Mouse (Mus musculus) monocyte, adult 5-6 weeks (primary cell): Measurements from ENCODE around the gene Cdkal1. TPM values are rescaled to one million over a fixed set of nuclear protein-coding genes. Genes with fewer than 3 reads are reported as not detected.

Experiments used
- ATAC-seq: fragments of 153-309, 156-312 bp; replicated peaks from 2 replicates; pipeline ENCODE4 v1.8.0; 2017; ENCODE audit warnings: mild to moderate bottlenecking; ENCODE audit not compliant: low TSS enrichment, insufficient number of reproducible peaks, severe bottlenecking, poor library complexity, low FRiP score
- total RNA-seq: library from RNA; stranded (forward); fragments of 200-1000, 200-491, 200-594 nt; gene quantifications from 3 replicates; pipeline ENCODE4 v1.2.3, GENCODE M21; 2017

Gene Cdkal1
- total RNA-seq, 1 experiment from 2014 or later, result 60.5 TPM

- ATAC-seq, result no peak
These were observed 646.7 kb downstream of the Cdkal1 start for GRCm38 (mm10) chr13:29208749-29209148.

GRCm38 (mm10) chr13:29203856-29204255 is 651.6 kb downstream of the Cdkal1 start:
- ATAC-seq, result no peak

GRCm38 (mm10) chr13:29203426-29203825 is 652.0 kb downstream of the Cdkal1 start:
- ATAC-seq, result no peak

- ATAC-seq, result no peak
These were observed 652.9 kb downstream of the Cdkal1 start for GRCm38 (mm10) chr13:29202562-29202961.

GRCm38 (mm10) chr13:29199679-29200078 is 655.8 kb downstream of the Cdkal1 start:
- no peak for ATAC-seq

GRCm38 (mm10) chr13:29196798-29197498 is 658.5 kb downstream of the Cdkal1 start:
- ATAC-seq, result no peak

- no peak for ATAC-seq
These were observed 659.8 kb downstream of the Cdkal1 start for GRCm38 (mm10) chr13:29195722-29196121.

GRCm38 (mm10) chr13:29194946-29195345 is 660.5 kb downstream of the Cdkal1 start:
- no peak for ATAC-seq

GRCm38 (mm10) chr13:29192697-29193096 is 662.8 kb downstream of the Cdkal1 start:
- ATAC-seq, result no peak

GRCm38 (mm10) chr13:29190548-29190947 is 664.9 kb downstream of the Cdkal1 start:
- ATAC-seq, result no peak

- no peak for ATAC-seq
These were observed 668.7 kb downstream of the Cdkal1 start for GRCm38 (mm10) chr13:29186748-29187147.

GRCm38 (mm10) chr13:29185545-29185944 is 669.9 kb downstream of the Cdkal1 start:
- ATAC-seq, result no peak

- ATAC-seq, result no peak
These were observed 670.9 kb downstream of the Cdkal1 start for GRCm38 (mm10) chr13:29184545-29184944.

- ATAC-seq, result no peak
These were observed 675.6 kb downstream of the Cdkal1 start for GRCm38 (mm10) chr13:29179861-29180260.

- ATAC-seq, result no peak
These were observed 676.2 kb downstream of the Cdkal1 start for GRCm38 (mm10) chr13:29179260-29179659.

- ATAC-seq, result no peak
These were observed 677.5 kb downstream of the Cdkal1 start for GRCm38 (mm10) chr13:29177889-29178486.

GRCm38 (mm10) chr13:29169356-29169755 is 686.1 kb downstream of the Cdkal1 start:
- ATAC-seq, result no peak

- no peak for ATAC-seq
These were observed 690.5 kb downstream of the Cdkal1 start for GRCm38 (mm10) chr13:29164845-29165524.

- no peak for ATAC-seq
These were observed 692.5 kb downstream of the Cdkal1 start for GRCm38 (mm10) chr13:29162867-29163514.
